Mouse (Mus musculus): Measurements from ENCODE around the gene Fndc3b. TPM values are rescaled to one million over a fixed set of nuclear protein-coding genes. Genes with fewer than 3 reads are reported as not detected.

Gene Fndc3b
- polyA plus RNA-seq, 2 experiments, result 4.2 to 5.5 TPM

- DNase-seq (ENCODE audit: low read depth in 3 of 3, low spot score in 3 of 3) (no peak), ATAC-seq (ENCODE audit: insufficient read depth) (no peak)
- no peak for TF ChIP-seq CTCF (IDR thresholded peaks at IDR 0.05; ENCODE audit: low read depth)
- TF ChIP-seq EP300 (IDR thresholded peaks at IDR 0.05; ENCODE audit: low read depth), result no peak
- no peak overlapping the region for H3K4me3 ChIP-seq (ENCODE audit: insufficient read depth in 1 of 2, low read depth in 2 of 2, low read length in 2 of 2)
- H3K9me3 ChIP-seq (ENCODE audit: control insufficient read depth, low read length), result no peaks in the 10 kb centered on the region
- no peaks in the 10 kb centered on the region for H3K27me3 ChIP-seq (ENCODE audit: control insufficient read depth, insufficient read depth, low read length)
- no peak overlapping the region for H3K9ac ChIP-seq (replicated peaks)
- peaks cover 0 to 5% of the 10 kb centered on the region in 2 experiments; a peak in 1 of 4 replicates for H3K4me1 ChIP-seq (replicated peaks; ENCODE audit: control insufficient read depth in 2 of 2, insufficient read depth in 2 of 2, low read length in 1 of 2)
- no peak overlapping the region for H3K27ac ChIP-seq
- H3K36me3 ChIP-seq (replicated peaks; ENCODE audit: control insufficient read depth, insufficient read depth, low read depth), result no peaks in the 10 kb centered on the region
- H3K4me2 ChIP-seq (ENCODE audit: low read depth), result no peak overlapping the region
- 79% methylated on average over 9 of the region's 9 CpGs for WGBS (ENCODE audit: insufficient replicate concordance)
Measured at GRCm38 (mm10) chr3:27745651-27746050, 34.5 kb upstream of the Fndc3b start.

- Histone ChIP-seq H3K4me3 (ENCODE audit: insufficient read depth in 1 of 2, low read depth in 2 of 2, low read length in 2 of 2) (no peak overlapping the region), H3K4me2 (ENCODE audit: low read depth) (no peak overlapping the region), H3K36me3 (replicated peaks; ENCODE audit: control insufficient read depth, insufficient read depth, low read depth) (no peaks in the 10 kb centered on the region), H3K9ac (replicated peaks) (no peak overlapping the region), H3K9me3 (ENCODE audit: control insufficient read depth, low read length) (no peaks in the 10 kb centered on the region), H3K27ac (no peak overlapping the region), H3K27me3 (ENCODE audit: control insufficient read depth, insufficient read depth, low read length) (no peaks in the 10 kb centered on the region), H3K4me1 (replicated peaks; ENCODE audit: control insufficient read depth in 2 of 2, insufficient read depth in 2 of 2, low read length in 1 of 2) (peaks cover 0 to 5% of the 10 kb centered on the region in 2 experiments; a peak in 1 of 4 replicates)
- DNase-seq (ENCODE audit: low read depth in 3 of 3, low spot score in 3 of 3) (no peak), ATAC-seq (ENCODE audit: insufficient read depth) (no peak)
- 38% methylated on average over 7 of the region's 7 CpGs for WGBS (ENCODE audit: insufficient replicate concordance)
- TF ChIP-seq EP300 (IDR thresholded peaks at IDR 0.05; ENCODE audit: low read depth) (no peak), CTCF (IDR thresholded peaks at IDR 0.05; ENCODE audit: low read depth) (no peak)
Measured at GRCm38 (mm10) chr3:27744754-27745153, 33.6 kb upstream of the Fndc3b start.

DNA sequence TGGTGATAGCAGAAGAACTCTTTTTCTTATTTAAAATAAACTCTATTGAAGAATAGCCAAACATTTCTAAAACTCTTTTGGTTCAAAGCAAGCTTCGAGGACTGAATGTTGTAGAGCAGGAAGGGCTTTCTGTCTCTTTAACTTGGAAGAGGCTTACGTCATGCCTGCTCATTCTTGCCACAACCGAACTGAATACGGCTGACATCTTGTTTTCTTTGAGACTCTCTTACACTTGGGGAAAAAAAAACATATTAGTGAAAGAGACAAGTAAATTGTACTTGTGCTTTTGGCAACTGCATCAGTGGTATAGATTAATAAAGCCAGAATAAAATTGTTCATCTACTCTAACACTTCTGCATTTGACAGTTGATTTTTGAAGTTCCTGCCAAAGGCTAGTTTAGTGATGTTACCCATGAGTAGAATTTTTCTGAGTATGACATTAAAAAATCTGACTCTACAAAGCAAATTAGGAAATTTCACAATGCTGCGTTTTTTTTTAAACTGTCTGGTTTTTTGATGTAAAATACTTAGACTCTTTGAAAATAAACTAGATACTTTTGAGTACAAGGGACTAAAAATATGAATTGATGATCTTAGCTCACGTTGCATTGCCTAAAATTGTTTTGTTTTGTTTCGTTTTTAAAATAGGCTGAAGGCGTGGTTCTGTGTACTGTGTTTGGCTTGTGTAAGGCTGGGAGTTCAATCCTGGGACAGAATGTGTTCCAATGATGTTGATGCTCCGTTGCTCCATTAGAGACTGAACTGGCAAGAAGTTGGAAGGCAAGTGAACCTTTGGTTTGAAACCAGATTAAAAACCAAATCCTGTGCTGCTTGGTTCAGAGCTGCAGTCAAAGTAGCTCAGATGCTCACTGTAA is 32.4 kb upstream of the Fndc3b start:
- Histone ChIP-seq H3K36me3 (replicated peaks; ENCODE audit: control insufficient read depth, insufficient read depth, low read depth) (no peaks in the 10 kb centered on the region), H3K27me3 (ENCODE audit: control insufficient read depth, insufficient read depth, low read length) (no peaks in the 10 kb centered on the region), H3K4me3 (ENCODE audit: insufficient read depth in 1 of 2, low read depth in 2 of 2, low read length in 2 of 2) (no peak overlapping the region), H3K9me3 (ENCODE audit: control insufficient read depth, low read length) (no peaks in the 10 kb centered on the region), H3K27ac (no peak overlapping the region), H3K9ac (replicated peaks) (no peak overlapping the region), H3K4me1 (replicated peaks; ENCODE audit: control insufficient read depth in 2 of 2, insufficient read depth in 2 of 2, low read length in 1 of 2) (peaks cover 0 to 5% of the 10 kb centered on the region in 2 experiments; a peak in 1 of 4 replicates), H3K4me2 (ENCODE audit: low read depth) (no peak overlapping the region)
- ATAC-seq (ENCODE audit: insufficient read depth) (no peak), DNase-seq (ENCODE audit: low read depth in 3 of 3, low spot score in 3 of 3) (no peak)
- TF ChIP-seq CTCF (IDR thresholded peaks at IDR 0.05; ENCODE audit: low read depth) (no peak), EP300 (IDR thresholded peaks at IDR 0.05; ENCODE audit: low read depth) (no peak)
- 55% methylated on average over 9 of the region's 9 CpGs for WGBS (ENCODE audit: insufficient replicate concordance)

- Histone ChIP-seq H3K9me3 (ENCODE audit: control insufficient read depth, low read length) (no peaks in the 10 kb centered on the region), H3K9ac (replicated peaks) (no peak overlapping the region), H3K4me1 (replicated peaks; ENCODE audit: control insufficient read depth in 2 of 2, insufficient read depth in 2 of 2, low read length in 1 of 2) (peaks cover 0 to 5% of the 10 kb centered on the region in 2 experiments; a peak in 1 of 4 replicates), H3K4me3 (ENCODE audit: insufficient read depth in 1 of 2, low read depth in 2 of 2, low read length in 2 of 2) (no peak overlapping the region), H3K27ac (no peak overlapping the region), H3K36me3 (replicated peaks; ENCODE audit: control insufficient read depth, insufficient read depth, low read depth) (no peaks in the 10 kb centered on the region), H3K4me2 (ENCODE audit: low read depth) (no peak overlapping the region), H3K27me3 (ENCODE audit: control insufficient read depth, insufficient read depth, low read length) (no peaks in the 10 kb centered on the region)
- ATAC-seq (ENCODE audit: insufficient read depth) (no peak), DNase-seq (ENCODE audit: low read depth in 3 of 3, low spot score in 3 of 3) (no peak)
- 24% methylated on average over 2 of the region's 2 CpGs for WGBS (ENCODE audit: insufficient replicate concordance)
- no peak for TF ChIP-seq CTCF (IDR thresholded peaks at IDR 0.05; ENCODE audit: low read depth)
- TF ChIP-seq EP300 (IDR thresholded peaks at IDR 0.05; ENCODE audit: low read depth), result no peak
Measured at GRCm38 (mm10) chr3:27742124-27742523, 31.0 kb upstream of the Fndc3b start.

DNA sequence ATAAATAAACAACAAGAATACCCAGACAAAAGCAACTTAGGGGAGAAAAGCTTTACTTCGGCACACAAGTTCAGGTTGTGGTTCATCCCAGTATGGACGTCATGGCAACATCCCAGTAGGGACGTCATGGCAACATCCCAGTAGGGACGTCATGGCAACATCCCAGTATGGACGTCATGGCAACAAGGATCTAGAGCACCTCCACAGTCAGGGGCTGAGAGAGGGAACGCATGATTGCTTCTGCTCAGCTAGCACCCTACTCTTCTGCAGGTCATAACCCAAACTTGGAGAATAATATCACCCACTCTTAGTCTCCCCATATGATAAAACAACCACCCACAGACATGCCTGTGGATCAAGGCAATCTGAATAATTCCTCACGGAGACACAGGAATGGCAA is 29.0 kb upstream of the Fndc3b start:
- Histone ChIP-seq H3K9me3 (ENCODE audit: control insufficient read depth, low read length) (no peaks in the 10 kb centered on the region), H3K4me3 (ENCODE audit: insufficient read depth in 1 of 2, low read depth in 2 of 2, low read length in 2 of 2) (no peak overlapping the region), H3K4me1 (replicated peaks; ENCODE audit: control insufficient read depth in 2 of 2, insufficient read depth in 2 of 2, low read length in 1 of 2) (peaks cover 0 to 5% of the 10 kb centered on the region in 2 experiments; a peak in 1 of 4 replicates), H3K36me3 (replicated peaks; ENCODE audit: control insufficient read depth, insufficient read depth, low read depth) (no peaks in the 10 kb centered on the region), H3K4me2 (ENCODE audit: low read depth) (no peak overlapping the region), H3K27me3 (ENCODE audit: control insufficient read depth, insufficient read depth, low read length) (no peaks in the 10 kb centered on the region), H3K27ac (no peak overlapping the region), H3K9ac (replicated peaks) (no peak overlapping the region)
- TF ChIP-seq EP300 (IDR thresholded peaks at IDR 0.05; ENCODE audit: low read depth) (no peak), CTCF (IDR thresholded peaks at IDR 0.05; ENCODE audit: low read depth) (no peak)
- ATAC-seq (ENCODE audit: insufficient read depth) (no peak), DNase-seq (ENCODE audit: low read depth in 3 of 3, low spot score in 3 of 3) (no peak)
- 63% methylated on average over 7 of the region's 7 CpGs for WGBS (ENCODE audit: insufficient replicate concordance)

Measured in liver, embryonic 14.5 days (tissue).